8 mouse cellular contexts compared by ENCODE assay signal in genomic region chr6:82042296-82043125, GRCm38 (mm10). TPM values are rescaled to one million over a fixed set of nuclear protein-coding genes. Genes with fewer than 3 reads are reported as not detected.
DNase-seq lines count a peak whose midpoint lies in the region; ATAC-seq and TF ChIP-seq lines count a peak whose summit lies in the region.

No protein-coding gene starts in this region.

- no peaks in the 10 kb centered on the region for H3K36me3 ChIP-seq in heart, embryonic 14.5 days (ENCODE audit: control insufficient read depth, insufficient read depth, low read length)
- H3K36me3 ChIP-seq in macrophage (ENCODE audit: inconsistent target): no peaks in the 10 kb centered on the region
- H3K36me3 ChIP-seq in stomach, postnatal 0 days (ENCODE audit: control insufficient read depth, insufficient read depth, low read length): no peaks in the 10 kb centered on the region

- no peaks in the 10 kb centered on the region for H3K4me1 ChIP-seq in bone marrow macrophage, adult 2 months (ENCODE audit: control insufficient read depth, insufficient read depth, low read length)
- peaks cover 5 to 12% of the 10 kb centered on the region in 2 experiments for H3K4me1 ChIP-seq in heart, embryonic 14.5 days (ENCODE audit: control insufficient read depth in 2 of 2, insufficient read depth in 2 of 2, low read length in 2 of 2)
- H3K4me1 ChIP-seq in stomach, postnatal 0 days (replicated peaks; ENCODE audit: control insufficient read depth, insufficient read depth): 0 out of 2 replicates have a peak, but pooled peaks cover 4% of the 10 kb centered on the region

- peak overlapping the region; percentile 73 for H3K9ac ChIP-seq in heart, embryonic 14.5 days (ENCODE audit: low read length)
- H3K9ac ChIP-seq in stomach, postnatal 0 days (ENCODE audit: low read length): peak overlapping the region; percentile 69

- no peak for TF ChIP-seq EP300 in stomach, postnatal 0 days (optimal IDR thresholded peaks at IDR 0.05)

- intact Hi-C loops in left cerebral cortex, postnatal 4 days (cut with DNase I): loop anchor here (5.0 kb wide), 1 partner anchor 55 kb away; no protein-coding TSS in a partner anchor

- WGBS in heart, embryonic 14.5 days: under 1% methylated on average over 35 of the region's 35 CpGs
- 3% methylated on average over 35 of the region's 35 CpGs for WGBS in macrophage (ENCODE audit: missing documents)
- 1% methylated on average over 35 of the region's 35 CpGs for WGBS in stomach, postnatal 0 days

- TF ChIP-seq CTCF in bone marrow macrophage, adult 2 months (IDR thresholded peaks at IDR 0.05; ENCODE audit: low read depth, low read length): no peak
- TF ChIP-seq CTCF in stomach, postnatal 0 days (IDR thresholded peaks at IDR 0.05; ENCODE audit: low read depth): peak; percentile 67

- no peaks in the 10 kb centered on the region for H3K27me3 ChIP-seq in heart, embryonic 14.5 days (ENCODE audit: control insufficient read depth, insufficient read depth, low read length)
- H3K27me3 ChIP-seq in stomach, postnatal 0 days (ENCODE audit: control insufficient read depth, insufficient read depth, low read length): no peaks in the 10 kb centered on the region

- ATAC-seq in heart, embryonic 14.5 days (ENCODE audit: insufficient number of reproducible peaks, insufficient read depth, low FRiP score, low read depth): no peak
- ATAC-seq in stomach, postnatal 0 days (ENCODE audit: low FRiP score, low TSS enrichment): peak; percentile 40; the same call in 1 of the 2 replicates

- DNase-seq in left cerebral cortex, adult 18-20 months (ENCODE audit: low spot score in 2 of 2): peak; percentile 10
- no peak for DNase-seq in left cerebral cortex, postnatal 4 days
- peak; percentile 75 for DNase-seq in kidney, postnatal 14 days
- DNase-seq in stomach, postnatal 0 days (ENCODE audit: low spot score): peak; percentile 30
- DNase-seq in urinary bladder, postnatal 10 days (ENCODE audit: low spot score): no peak

- H3K9me3 ChIP-seq in heart, embryonic 14.5 days (ENCODE audit: control insufficient read depth, low read length): no peaks in the 10 kb centered on the region
- no peaks in the 10 kb centered on the region for H3K9me3 ChIP-seq in stomach, postnatal 0 days (ENCODE audit: control insufficient read depth, low read length)

- H3K4me3 ChIP-seq in bone marrow macrophage, adult 2 months (ENCODE audit: insufficient read depth, low read length): peak overlapping the region; percentile 37
- peak overlapping the region; percentile 67 to 70 for H3K4me3 ChIP-seq in heart, embryonic 14.5 days (ENCODE audit: control insufficient read depth in 1 of 2, insufficient read depth in 1 of 2, low read depth in 1 of 2, low read length in 2 of 2)
- peak overlapping the region; percentile 8; the same call in 1 of the 2 replicates for H3K4me3 ChIP-seq in macrophage (ENCODE audit: inconsistent target)
- H3K4me3 ChIP-seq in stomach, postnatal 0 days (ENCODE audit: low read depth, low read length): peak overlapping the region; percentile 64

- H3K4me2 ChIP-seq in heart, embryonic 14.5 days (ENCODE audit: low read length): peak overlapping the region; percentile 100
- peak overlapping the region; percentile 95 for H3K4me2 ChIP-seq in stomach, postnatal 0 days (replicated peaks; ENCODE audit: low read depth)

- H3K27ac ChIP-seq in bone marrow macrophage, adult 2 months (ENCODE audit: insufficient read depth, low read depth, low read length): no peak overlapping the region
- H3K27ac ChIP-seq in heart, embryonic 14.5 days (replicated peaks in 1 of 2; ENCODE audit: control insufficient read depth in 1 of 2, insufficient read depth in 1 of 2, low read depth in 2 of 2, low read length in 2 of 2): peak overlapping the region in 1 of 2 experiments; percentile 17; a peak in 1 of 4 replicates
- H3K27ac ChIP-seq in macrophage: no peak overlapping the region
- peak overlapping the region; percentile 81 for H3K27ac ChIP-seq in stomach, postnatal 0 days (replicated peaks)

- no peaks in the 10 kb centered on the region for H3K79me2 ChIP-seq in macrophage (ENCODE audit: inconsistent target)

- TF ChIP-seq POLR2A in bone marrow macrophage, adult 2 months (IDR thresholded peaks at IDR 0.05; ENCODE audit: borderline replicate concordance, low read depth, low read length): no peak

RNA-seq across cellular contexts. Expression of gene Eva1a, which starts 1.7 kb away (rescaled TPM):
- total RNA-seq in left cerebral cortex, adult 18-20 months (2021): 10 to 100 TPM; 10.4 to 11.5 TPM
- total RNA-seq in left cerebral cortex, postnatal 4 days (2021): 1 to 10 TPM; 2.3 to 2.9 TPM
- not detected in 2 replicates for polyA plus RNA-seq in bone marrow macrophage, adult 2 months (2012; ENCODE audit: insufficient read depth, insufficient read length, missing spikeins)
- polyA plus RNA-seq in heart, embryonic 14.5 days (2014; fragmentation: Nextera tagmentation; extraction: Ambion mirVana): 5.7 and 6.0 TPM in 2 replicates
- under 1 TPM in 1 of 26 experiments, not detected in 25; 0.63 TPM for total RNA-seq in macrophage (2018; cell fraction: chromatin; rRNA removed)
- total RNA-seq in macrophage (2018; cell fraction: cytosol; rRNA removed): under 1 TPM in 5 of 26 experiments, not detected in 21; 0.09 to 0.22 (median 0.12) TPM
- not detected for total RNA-seq in macrophage (2018; cell fraction: nucleus; rRNA removed)
- polyA plus RNA-seq in macrophage (2018): not detected in 3 replicates
- 13.5 and 15.4 TPM in 2 replicates for polyA plus RNA-seq in stomach, postnatal 0 days (2015; fragmentation: Nextera tagmentation; extraction: Ambion mirVana)

Comparison
In these comparisons a context has a peak if more than half of its experiments do, and no peak if none do; other contexts are left out.
1. DNase-seq: peak in left cerebral cortex, adult 18-20 months (2 of 2), kidney, postnatal 14 days (single experiment) and stomach, postnatal 0 days (single experiment); none in left cerebral cortex, postnatal 4 days (single experiment) and urinary bladder, postnatal 10 days (single experiment).
2. H3K4me3 ChIP-seq: peak in every context shown above with its lines; median percentile 68 in heart, embryonic 14.5 days; 64 in stomach, postnatal 0 days; 37 in bone marrow macrophage, adult 2 months; 8 in macrophage.